Comparison of ENCODE assay signal across 18 mouse cellular contexts in the genomic region with DNA sequence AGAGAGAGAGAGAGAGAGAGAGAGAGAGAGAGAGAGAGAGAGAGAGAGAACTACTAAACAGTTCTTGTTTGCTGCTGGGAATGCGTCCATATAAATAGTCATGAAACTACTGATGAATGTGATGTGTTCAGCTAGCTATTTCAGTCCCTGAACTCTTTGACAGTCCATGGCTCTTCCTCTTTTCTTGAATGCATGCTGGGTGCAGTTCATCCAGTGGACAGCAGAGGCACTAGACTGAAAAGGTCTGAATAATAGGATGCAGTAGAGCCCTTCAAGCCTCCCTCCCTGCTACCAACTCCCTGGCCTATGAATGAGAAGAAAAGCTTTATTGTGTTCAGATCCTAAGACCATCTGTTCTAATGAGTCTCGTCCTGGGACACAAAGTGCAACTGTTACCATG.
DNase-seq lines count a peak whose midpoint lies in the region; ATAC-seq and TF ChIP-seq lines count a peak whose summit lies in the region.
"Had no signal": no experiment of that assay in that cellular context is flagged by ENCODE, and none has a peak within 500 bp of the region (broad histone marks: within the 10 kb centered on the region; RNA-seq: fewer than 3 reads in every experiment).

No protein-coding gene starts in this region.

- H3K9me3 ChIP-seq in heart, postnatal 0 days (replicated peaks; ENCODE audit: control insufficient read depth, low read length), result no peaks in the 10 kb centered on the region
- no peaks in the 10 kb centered on the region for H3K9me3 ChIP-seq in heart, embryonic 10.5 days
- H3K9me3 ChIP-seq in midbrain, postnatal 0 days (ENCODE audit: low read length), result no peaks in the 10 kb centered on the region
- H3K9me3 ChIP-seq in midbrain, embryonic 16.5 days (replicated peaks; ENCODE audit: control insufficient read depth, low read length, poor library complexity, severe bottlenecking), result no peaks in the 10 kb centered on the region
- no peaks in the 10 kb centered on the region for H3K9me3 ChIP-seq in MEL (replicated peaks; ENCODE audit: insufficient read depth, low read length)
- H3K9me3 ChIP-seq in neural tube, embryonic 15.5 days (replicated peaks), result no peaks in the 10 kb centered on the region
- H3K9me3 ChIP-seq: heart, embryonic 15.5 days; hindbrain, embryonic 13.5 days; liver, embryonic 13.5 days; neural tube, embryonic 12.5 days had no signal

- H3K36me3 ChIP-seq in heart, postnatal 0 days (replicated peaks; ENCODE audit: control insufficient read depth, insufficient read depth, low read length), result no peaks in the 10 kb centered on the region
- no peaks in the 10 kb centered on the region for H3K36me3 ChIP-seq in heart, embryonic 10.5 days
- H3K36me3 ChIP-seq in midbrain, postnatal 0 days (ENCODE audit: insufficient read depth, low read length), result no peaks in the 10 kb centered on the region
- no peaks in the 10 kb centered on the region for H3K36me3 ChIP-seq in midbrain, embryonic 16.5 days (ENCODE audit: control insufficient read depth, insufficient read depth, low read length)
- no peaks in the 10 kb centered on the region for H3K36me3 ChIP-seq in MEL (ENCODE audit: control insufficient read depth in 1 of 2, insufficient read depth in 2 of 2, low read length in 2 of 2)
- no peaks in the 10 kb centered on the region for H3K36me3 ChIP-seq in neural tube, embryonic 15.5 days
- H3K36me3 ChIP-seq: heart, embryonic 15.5 days; hindbrain, embryonic 13.5 days; liver, embryonic 13.5 days; neural tube, embryonic 12.5 days had no signal

- H3K9ac ChIP-seq in heart, postnatal 0 days (replicated peaks; ENCODE audit: low read depth, low read length), result no peak overlapping the region
- H3K9ac ChIP-seq in midbrain, postnatal 0 days (replicated peaks; ENCODE audit: low read length, poor library complexity, severe bottlenecking), result no peak overlapping the region
- no peak overlapping the region for H3K9ac ChIP-seq in midbrain, embryonic 16.5 days (ENCODE audit: low read depth, low read length)
- no peak overlapping the region for H3K9ac ChIP-seq in MEL (ENCODE audit: control insufficient read depth, low read depth, low read length, poor library complexity, severe bottlenecking)
- H3K9ac ChIP-seq in neural tube, embryonic 15.5 days (replicated peaks), result no peak overlapping the region
- H3K9ac ChIP-seq: heart, embryonic 15.5 days; hindbrain, embryonic 13.5 days; liver, embryonic 13.5 days; neural tube, embryonic 12.5 days had no signal

- H3K4me2 ChIP-seq in heart, postnatal 0 days (ENCODE audit: low read depth, low read length), result no peak overlapping the region
- no peak overlapping the region for H3K4me2 ChIP-seq in midbrain, postnatal 0 days (ENCODE audit: low read depth, low read length, poor library complexity, severe bottlenecking)
- H3K4me2 ChIP-seq in midbrain, embryonic 16.5 days (ENCODE audit: low read length), result no peak overlapping the region
- no peak overlapping the region for H3K4me2 ChIP-seq in neural tube, embryonic 15.5 days
- H3K4me2 ChIP-seq: heart, embryonic 15.5 days; hindbrain, embryonic 13.5 days; liver, embryonic 13.5 days; neural tube, embryonic 12.5 days had no signal

- no peak for TF ChIP-seq POLR2A in MEL (IDR thresholded peaks at IDR 0.05; ENCODE audit: control insufficient read depth in 1 of 2, insufficient read depth in 1 of 2, low read depth in 1 of 2, low read length in 2 of 2, poor library complexity in 1 of 2)

- H3K27ac ChIP-seq in heart, postnatal 0 days (ENCODE audit: low read depth), result no peak overlapping the region
- no peak overlapping the region for H3K27ac ChIP-seq in heart, embryonic 10.5 days
- H3K27ac ChIP-seq in midbrain, postnatal 0 days (ENCODE audit: low read depth, low read length), result no peak overlapping the region
- H3K27ac ChIP-seq in midbrain, embryonic 16.5 days (ENCODE audit: low read length), result no peak overlapping the region
- H3K27ac ChIP-seq in MEL (ENCODE audit: control insufficient read depth, low read depth, low read length), result no peak overlapping the region
- H3K27ac ChIP-seq in neural tube, embryonic 15.5 days (replicated peaks), result no peak overlapping the region
- H3K27ac ChIP-seq: heart, embryonic 15.5 days; hindbrain, embryonic 13.5 days; liver, embryonic 13.5 days; macrophage; neural tube, embryonic 12.5 days had no signal

- no peaks in the 10 kb centered on the region for H3K79me2 ChIP-seq in MEL (ENCODE audit: control insufficient read depth, insufficient read depth, low read length, poor library complexity)

- no peaks in the 10 kb centered on the region for H3K4me1 ChIP-seq in heart, postnatal 0 days (ENCODE audit: control insufficient read depth, insufficient read depth)
- no peaks in the 10 kb centered on the region for H3K4me1 ChIP-seq in heart, embryonic 10.5 days
- no peaks in the 10 kb centered on the region for H3K4me1 ChIP-seq in midbrain, postnatal 0 days (ENCODE audit: insufficient read depth, low read length)
- no peaks in the 10 kb centered on the region for H3K4me1 ChIP-seq in midbrain, embryonic 16.5 days (ENCODE audit: control insufficient read depth, insufficient read depth, low read length)
- H3K4me1 ChIP-seq in MEL (ENCODE audit: control insufficient read depth in 1 of 2, insufficient read depth in 2 of 2, low read length in 2 of 2), result no peaks in the 10 kb centered on the region
- no peaks in the 10 kb centered on the region for H3K4me1 ChIP-seq in neural tube, embryonic 15.5 days
- H3K4me1 ChIP-seq: heart, embryonic 15.5 days; hindbrain, embryonic 13.5 days; liver, embryonic 13.5 days; neural tube, embryonic 12.5 days had no signal

- no peak for TF ChIP-seq RAD21 in MEL (IDR thresholded peaks at IDR 0.05; ENCODE audit: low read depth, low read length)

- ATAC-seq in heart, postnatal 0 days (ENCODE audit: insufficient read depth, low read depth), result no peak
- no peak for ATAC-seq in midbrain, postnatal 0 days (ENCODE audit: low FRiP score)
- no peak for ATAC-seq in midbrain, embryonic 16.5 days
- no peak for ATAC-seq in activated CD4-positive, CD25-positive, alpha-beta regulatory T cell, adult 4 months
- ATAC-seq in neural tube, embryonic 15.5 days (ENCODE audit: low FRiP score), result no peak
- ATAC-seq: forebrain, embryonic 16.5 days had no signal

- no peak overlapping the region for H3K4me3 ChIP-seq in heart, postnatal 0 days (ENCODE audit: low read depth, low read length)
- no peak overlapping the region for H3K4me3 ChIP-seq in heart, embryonic 10.5 days
- H3K4me3 ChIP-seq in midbrain, postnatal 0 days (ENCODE audit: low read depth, low read length), result no peak overlapping the region
- H3K4me3 ChIP-seq in midbrain, embryonic 16.5 days (ENCODE audit: low read depth, low read length), result no peak overlapping the region
- H3K4me3 ChIP-seq in MEL (ENCODE audit: control insufficient read depth in 1 of 2, insufficient read depth in 1 of 2, low read depth in 2 of 2, low read length in 2 of 2), result no peak overlapping the region
- H3K4me3 ChIP-seq in neural tube, embryonic 15.5 days (replicated peaks), result no peak overlapping the region
- H3K4me3 ChIP-seq: heart, embryonic 15.5 days; hindbrain, embryonic 13.5 days; liver, embryonic 13.5 days; neural tube, embryonic 12.5 days had no signal

- DNase-seq in heart, postnatal 0 days (ENCODE audit: low spot score), result no peak
- no peak for DNase-seq in heart, embryonic 10.5 days (ENCODE audit: low spot score)
- DNase-seq in midbrain, postnatal 0 days (ENCODE audit: low spot score), result no peak
- DNase-seq in MEL (ENCODE audit: low read depth, low spot score), result peak; percentile 41
- DNase-seq in induced T-regulatory cell, adult 2 months (ENCODE audit: low read depth), result peak; percentile 1
- DNase-seq: cerebellum, adult 9-11 months; gastrocnemius, postnatal 25 days; kidney, adult 9 months; liver, embryonic 13.5 days; midbrain, embryonic 14.5 days had no signal

- no peak for TF ChIP-seq EP300 in heart, postnatal 0 days (IDR thresholded peaks at IDR 0.05; ENCODE audit: low read depth)
- no peak for TF ChIP-seq EP300 in MEL (IDR thresholded peaks at IDR 0.05; ENCODE audit: low read depth in 1 of 2, low read length in 2 of 2)

- WGBS in heart, postnatal 0 days, result 82% methylated on average over 2 of the region's 2 CpGs
- 85% methylated on average over 2 of the region's 2 CpGs for WGBS in heart, embryonic 10.5 days
- 75% methylated on average over 2 of the region's 2 CpGs for WGBS in midbrain, postnatal 0 days
- WGBS in midbrain, embryonic 16.5 days, result 80% methylated on average over 2 of the region's 2 CpGs
- WGBS in neural tube, embryonic 15.5 days, result 82% methylated on average over 2 of the region's 2 CpGs

- peak; percentile 29; the same call in 1 of the 2 replicates for TF ChIP-seq CTCF in heart, postnatal 0 days (IDR thresholded peaks at IDR 0.05; ENCODE audit: low read depth)
- TF ChIP-seq CTCF in midbrain, postnatal 0 days (IDR thresholded peaks at IDR 0.05), result peak; percentile 23; the same call in 1 of the 2 replicates
- peak in 2 of 3 experiments; percentile 34 to 39; a peak in 4 of 6 replicates for TF ChIP-seq CTCF in MEL (IDR thresholded peaks at IDR 0.05 in 2 of 3, conservative IDR thresholded peaks at IDR 0.05 in 1 of 3; ENCODE audit: control insufficient read depth in 1 of 3, insufficient read depth in 1 of 3, low read depth in 2 of 3, low read length in 3 of 3, poor library complexity in 1 of 3, severe bottlenecking in 1 of 3)

- no peaks in the 10 kb centered on the region for H3K27me3 ChIP-seq in heart, postnatal 0 days (ENCODE audit: control insufficient read depth, insufficient read depth, low read length)
- no peaks in the 10 kb centered on the region for H3K27me3 ChIP-seq in heart, embryonic 10.5 days (ENCODE audit: insufficient read depth, poor library complexity, severe bottlenecking)
- no peaks in the 10 kb centered on the region for H3K27me3 ChIP-seq in midbrain, postnatal 0 days (ENCODE audit: insufficient read depth, low read length)
- no peaks in the 10 kb centered on the region for H3K27me3 ChIP-seq in midbrain, embryonic 16.5 days (ENCODE audit: control insufficient read depth, insufficient read depth, low read depth, low read length)
- no peaks in the 10 kb centered on the region for H3K27me3 ChIP-seq in MEL (ENCODE audit: control insufficient read depth in 1 of 2, insufficient read depth in 2 of 2, low read length in 2 of 2)
- H3K27me3 ChIP-seq in neural tube, embryonic 15.5 days (replicated peaks), result no peaks in the 10 kb centered on the region
- H3K27me3 ChIP-seq: heart, embryonic 15.5 days; hindbrain, embryonic 13.5 days; liver, embryonic 13.5 days; neural tube, embryonic 12.5 days had no signal

TF ChIP-seq in MEL, 35 proteins besides CTCF, POLR2A, EP300 and RAD21 (continues in another document):
- TF ChIP-seq USF1 (IDR thresholded peaks at IDR 0.05; ENCODE audit: low read depth, low read length) (no peak), MYC (IDR thresholded peaks at IDR 0.05; ENCODE audit: low read depth, low read length) (no peak), MXI1 (IDR thresholded peaks at IDR 0.05; ENCODE audit: low read depth, low read length) (no peak), KAT2A (conservative IDR thresholded peaks at IDR 0.05; ENCODE audit: low read depth, low read length) (no peak), BHLHE40 (IDR thresholded peaks at IDR 0.05; ENCODE audit: borderline replicate concordance, low read depth, low read length) (no peak), MEF2A (IDR thresholded peaks at IDR 0.05; ENCODE audit: extremely low read depth, insufficient replicate concordance, low read depth, low read length, poor library complexity, severe bottlenecking) (no peak), ETS1 (IDR thresholded peaks at IDR 0.05; ENCODE audit: low read depth, low read length) (no peak)

Comparison
In these comparisons a context has a peak if more than half of its experiments do, and no peak if none do; other contexts are left out.
1. DNase-seq: peak in MEL (single experiment) and induced T-regulatory cell, adult 2 months (single experiment); none in heart, postnatal 0 days (single experiment), heart, embryonic 10.5 days (single experiment) and midbrain, postnatal 0 days (single experiment).
2. Peak in every context shown above with its lines, with median percentiles within 50 percentile points of each other: CTCF ChIP-seq.